Mouse (Mus musculus): ENCODE measurements at regions not wholly inside any gene's neighbourhood (a gene's known extent, or its start where the extent isn't known, plus 50 kb on each side); places are given as distances from the start of the nearest gene placed in this dataset.

DNA sequence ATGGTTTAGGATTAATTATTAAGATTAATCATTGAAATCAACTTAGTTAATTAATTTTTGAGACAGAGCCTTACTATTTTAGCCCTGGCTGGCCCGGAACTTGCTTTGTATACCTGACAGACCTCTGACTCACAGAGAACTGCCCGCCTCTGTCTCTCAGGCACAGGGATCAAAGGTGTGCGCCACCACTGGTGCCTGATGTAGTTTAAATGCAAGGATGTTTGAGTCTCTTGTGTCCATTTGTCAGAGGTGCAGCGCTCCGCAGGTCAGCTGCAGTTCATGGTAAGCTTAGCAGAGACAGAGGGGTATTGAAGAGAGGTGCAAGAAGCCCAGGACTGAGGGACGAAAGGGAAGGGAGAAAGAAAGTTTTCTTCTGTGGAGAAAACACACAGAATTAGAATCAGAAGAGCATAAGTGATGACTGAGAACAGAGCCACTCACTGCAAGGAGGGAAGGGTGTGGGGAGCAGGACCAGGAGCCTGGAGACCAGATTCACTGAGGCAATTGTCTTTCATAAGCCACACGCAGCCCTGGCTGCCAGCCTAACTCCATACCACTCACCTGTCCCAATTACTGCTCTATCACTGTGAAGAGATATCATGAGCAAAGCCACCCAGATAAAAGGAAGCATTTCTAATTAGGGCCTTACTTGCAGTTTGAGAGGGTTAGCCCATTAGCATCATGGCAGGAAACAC is 107.1 kb downstream of the Evx1 start:
- TF ChIP-seq POLR2A (IDR thresholded peaks at IDR 0.05; ENCODE audit: control insufficient read depth, extremely low read depth, insufficient read depth, low read length, poor library complexity) = no peak
- TF ChIP-seq CTCF (IDR thresholded peaks at IDR 0.05; ENCODE audit: borderline replicate concordance, control insufficient read depth, extremely low read depth, insufficient read depth, low read length, poor library complexity) = no peak
